Mouse (Mus musculus) mammary gland, adult 2 months (tissue): Measurements from ENCODE around the gene Slc36a1. TPM values are rescaled to one million over a fixed set of nuclear protein-coding genes. Genes with fewer than 3 reads are reported as not detected.

ENCODE experiments used
- polyA plus RNA-seq: library from polyadenylated mRNA; depleted of rRNA; stranded (reverse); fragments of >200 nt; gene quantifications from 2 replicates; pipeline ENCODE4 v1.2.3, GENCODE M21; 2012; ENCODE audit warnings: low replicate concordance; rRNA removed

Slc36a1 gene
- polyA plus RNA-seq, result 24.2 and 24.5 TPM in 2 replicates

GRCm38 (mm10) chr11:55204159-55204596, at the start of gene Slc36a1:
Gene Slc36a1, plus strand, starts transcription at chr11:55204350.

GRCm38 (mm10) chr11:55184733-55185291, 19.3 kb upstream of the Slc36a1 start, which contains the start of gene Slc36a2:
Gene Slc36a2, minus strand, starts transcription at chr11:55185077.

Other genes with a start within 250 kb of the Slc36a1 start
- 43.9 and 75.2 TPM in 2 replicates for gene Tnip1, start 241.4 kb upstream of the Slc36a1 start, polyA plus RNA-seq
- gene Anxa6, start 170.9 kb upstream of the Slc36a1 start, polyA plus RNA-seq, result 181 and 229 TPM in 2 replicates
- 8.4 and 15.0 TPM in 2 replicates for gene Ccdc69, start 126.2 kb upstream of the Slc36a1 start, polyA plus RNA-seq
- gene Gm2a, start 106.2 kb upstream of the Slc36a1 start, polyA plus RNA-seq, result 137 and 138 TPM in 2 replicates
- 0.43 and 0.47 TPM in 2 replicates for gene Slc36a3, start 52.6 kb upstream of the Slc36a1 start, polyA plus RNA-seq
- gene Slc36a2, start 19.3 kb upstream of the Slc36a1 start, polyA plus RNA-seq, result 370 and 477 TPM in 2 replicates
- 0.36 and 0.65 TPM in 2 replicates for gene Fat2, start 132.2 kb downstream of the Slc36a1 start, polyA plus RNA-seq
- 2,918 and 3,435 TPM in 2 replicates for gene Sparc, start 218.8 kb downstream of the Slc36a1 start, polyA plus RNA-seq